Mouse (Mus musculus): ENCODE results near the gene Stx8. TPM values are rescaled to one million over a fixed set of nuclear protein-coding genes. Genes with fewer than 3 reads are reported as not detected.
A peak's percentile ranks its signal among the peaks of the same experiment; 100 is the strongest.

Stx8 gene
- polyA plus RNA-seq, 1 experiment from 2014 or later, result 59.4 TPM

DNA sequence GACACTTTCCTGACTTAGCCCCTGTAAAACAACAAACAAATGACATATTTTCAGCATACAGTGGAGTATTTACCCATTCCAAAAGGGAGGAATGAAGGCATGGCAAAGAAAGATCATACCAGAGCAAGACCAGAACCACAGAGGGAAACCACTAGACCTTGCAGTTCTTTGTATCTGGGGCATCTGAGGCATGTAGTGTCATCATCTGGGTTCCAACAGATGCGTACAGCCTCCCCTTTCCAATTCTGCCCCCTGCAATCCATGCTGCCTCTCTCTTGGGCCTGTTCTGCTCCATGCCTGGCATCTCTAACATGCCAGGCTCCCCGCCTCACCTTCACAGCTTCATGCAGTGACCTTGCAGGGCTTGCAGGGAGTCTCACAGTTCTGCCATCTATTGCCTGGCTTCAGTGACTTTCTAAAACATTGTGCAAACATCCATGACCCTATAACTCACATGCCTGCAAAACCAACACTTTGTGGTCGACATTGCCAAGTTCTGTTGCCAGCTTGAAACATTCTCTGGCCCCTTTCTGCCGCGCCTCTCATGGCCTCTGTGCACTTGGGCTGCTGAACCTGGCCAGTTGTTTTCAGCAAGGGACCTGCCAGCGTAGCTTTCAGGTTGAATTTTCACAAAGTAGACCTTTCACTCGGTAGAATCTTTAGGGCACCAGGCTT, 206.1 kb downstream of the Stx8 start:
- H3K9ac ChIP-seq, result no peak overlapping the region
- no peaks in the 10 kb centered on the region for H3K36me3 ChIP-seq
- no peak overlapping the region for H3K4me3 ChIP-seq
- no peak overlapping the region for H3K4me2 ChIP-seq (replicated peaks)
- WGBS, result 91% methylated on average over 7 of the region's 7 CpGs
- no peak for ATAC-seq (ENCODE audit: low FRiP score, low read depth)
- no peaks in the 10 kb centered on the region for H3K27me3 ChIP-seq
- no peak overlapping the region for H3K27ac ChIP-seq
- H3K4me1 ChIP-seq, result peaks cover 20% of the 10 kb centered on the region
- no peaks in the 10 kb centered on the region for H3K9me3 ChIP-seq

DNA sequence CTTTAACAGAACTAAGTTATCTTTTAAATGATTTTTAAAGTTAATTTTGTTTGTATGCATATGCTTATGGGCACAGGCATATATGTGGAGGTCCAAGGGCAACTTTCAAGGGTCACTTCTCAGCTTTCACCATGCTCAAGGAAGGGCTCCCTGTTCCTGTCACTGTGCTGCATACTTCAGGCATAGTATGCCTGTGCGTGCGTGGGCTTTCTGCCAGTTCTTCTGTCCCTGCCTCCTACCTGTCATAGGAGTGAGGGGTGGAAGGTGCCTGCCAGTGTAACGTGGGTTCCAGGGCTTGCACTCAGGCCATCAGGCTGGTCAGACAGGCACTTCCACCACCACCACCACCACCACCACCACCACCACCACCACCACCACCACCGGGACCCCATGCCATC, 206.7 kb downstream of the Stx8 start:
- H3K9me3 ChIP-seq, result no peaks in the 10 kb centered on the region
- H3K9ac ChIP-seq, result no peak overlapping the region
- no peaks in the 10 kb centered on the region for H3K36me3 ChIP-seq
- ATAC-seq (ENCODE audit: low FRiP score, low read depth), result no peak
- H3K27me3 ChIP-seq, result no peaks in the 10 kb centered on the region
- 77% methylated on average over 4 of the region's 4 CpGs for WGBS
- no peak overlapping the region for H3K4me3 ChIP-seq
- peaks cover 23% of the 10 kb centered on the region for H3K4me1 ChIP-seq
- no peak overlapping the region for H3K27ac ChIP-seq
- H3K4me2 ChIP-seq (replicated peaks), result no peak overlapping the region

DNA sequence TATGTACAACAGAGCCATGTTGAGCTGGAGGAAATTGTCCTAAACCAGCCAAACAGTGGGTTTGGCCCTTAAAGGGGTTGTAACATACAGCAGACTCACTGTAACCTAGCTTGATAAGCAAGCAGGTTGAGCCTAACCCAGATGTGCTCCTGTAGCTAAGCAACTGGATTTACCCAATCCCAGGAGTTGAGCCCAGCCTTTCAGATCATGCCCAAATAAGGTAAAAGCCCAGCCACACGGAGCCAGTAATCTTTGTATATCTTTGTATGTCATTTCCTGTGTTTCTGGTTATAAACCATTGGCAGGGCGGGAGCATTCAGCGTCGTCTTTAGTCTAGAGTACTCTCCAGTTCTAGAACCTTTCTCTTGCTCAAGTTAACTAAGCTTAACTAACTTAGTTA, 210.6 kb downstream of the Stx8 start:
- WGBS, result 36% methylated on average over 4 of the region's 4 CpGs
- Histone ChIP-seq H3K4me3 (no peak overlapping the region), H3K4me2 (replicated peaks) (no peak overlapping the region), H3K9ac (no peak overlapping the region), H3K27ac (no peak overlapping the region), H3K4me1 (peaks cover 34% of the 10 kb centered on the region), H3K36me3 (no peaks in the 10 kb centered on the region), H3K27me3 (no peaks in the 10 kb centered on the region), H3K9me3 (no peaks in the 10 kb centered on the region)
- ATAC-seq (ENCODE audit: low FRiP score, low read depth), result no peak; the same call in 1 of the 2 replicates

DNA sequence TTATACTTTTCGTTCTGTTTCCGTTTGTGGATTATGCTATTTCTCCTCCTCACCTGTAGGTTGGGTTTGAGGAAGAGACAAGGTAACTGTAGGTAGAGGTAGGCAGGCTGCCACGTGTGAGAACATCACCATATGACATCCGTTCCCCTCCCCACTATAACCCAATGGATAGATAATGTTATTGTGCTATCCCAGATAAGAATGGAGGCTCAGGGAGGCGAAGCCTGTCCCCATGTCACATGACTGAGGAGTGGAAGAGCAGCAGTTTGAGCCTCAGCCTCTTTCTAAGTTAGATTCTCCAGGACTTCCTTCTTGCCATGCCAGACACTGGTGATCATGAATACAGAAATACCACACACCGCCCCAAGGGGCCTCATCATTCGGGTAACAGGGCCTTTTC, 211.4 kb downstream of the Stx8 start:
- Histone ChIP-seq H3K4me1 (peaks cover 34% of the 10 kb centered on the region), H3K9ac (no peak overlapping the region), H3K27ac (no peak overlapping the region; the same call in 1 of the 2 replicates), H3K27me3 (no peaks in the 10 kb centered on the region), H3K9me3 (no peaks in the 10 kb centered on the region), H3K4me2 (replicated peaks) (no peak overlapping the region), H3K36me3 (no peaks in the 10 kb centered on the region), H3K4me3 (no peak overlapping the region)
- WGBS, result 88% methylated on average over 7 of the region's 7 CpGs
- no peak for ATAC-seq (ENCODE audit: low FRiP score, low read depth)

DNA sequence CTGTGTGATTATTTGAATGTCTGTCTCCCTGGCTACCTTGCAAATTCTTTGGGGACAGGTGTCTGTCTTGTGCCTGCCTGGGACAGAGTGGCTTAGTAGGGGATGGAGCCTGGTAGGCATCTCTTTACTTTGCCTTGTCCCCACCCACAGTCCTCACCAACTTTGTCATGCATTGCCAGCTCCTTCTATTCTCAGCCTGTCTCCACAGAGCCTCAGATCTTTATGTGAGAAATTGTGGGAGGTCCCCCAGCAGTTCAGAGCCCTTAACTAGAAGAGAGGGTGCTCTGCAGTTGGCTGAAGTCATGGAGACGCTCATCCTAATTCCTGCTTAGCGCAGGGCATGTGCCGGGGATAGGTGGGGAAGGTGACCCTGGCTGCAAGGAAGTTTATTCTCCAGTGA, 219.7 kb downstream of the Stx8 start:
- no peak overlapping the region for H3K4me3 ChIP-seq
- 90% methylated on average over 3 of the region's 3 CpGs for WGBS
- no peak for ATAC-seq (ENCODE audit: low FRiP score, low read depth)
- H3K27me3 ChIP-seq, result no peaks in the 10 kb centered on the region
- H3K4me1 ChIP-seq, result peaks cover 24% of the 10 kb centered on the region
- no peaks in the 10 kb centered on the region for H3K36me3 ChIP-seq
- H3K4me2 ChIP-seq (replicated peaks), result no peak overlapping the region
- H3K9ac ChIP-seq, result no peak overlapping the region
- H3K27ac ChIP-seq, result no peak overlapping the region
- no peaks in the 10 kb centered on the region for H3K9me3 ChIP-seq

DNA sequence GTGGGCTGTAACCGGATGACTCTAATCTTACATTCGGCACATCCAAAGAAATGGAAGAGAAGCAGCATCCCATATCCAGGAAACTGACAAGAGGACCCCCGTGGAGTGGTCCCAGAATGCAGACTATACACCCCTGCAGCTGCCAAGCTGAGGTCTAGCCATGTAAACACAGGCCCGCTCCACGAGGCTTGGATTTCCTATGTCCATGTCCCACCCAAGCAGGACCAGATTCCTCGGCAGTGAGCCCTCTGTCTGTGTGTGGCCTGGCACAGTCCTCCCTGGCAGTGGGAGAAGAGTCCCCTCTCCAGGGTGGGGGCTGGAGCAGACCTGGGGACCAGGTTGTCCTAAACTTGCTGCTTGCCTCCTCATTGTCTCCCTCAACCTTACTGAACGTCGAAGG, 221.2 kb downstream of the Stx8 start:
- Histone ChIP-seq H3K9me3 (no peaks in the 10 kb centered on the region), H3K36me3 (no peaks in the 10 kb centered on the region), H3K4me2 (replicated peaks) (no peak overlapping the region), H3K4me1 (peaks cover 22% of the 10 kb centered on the region), H3K27me3 (no peaks in the 10 kb centered on the region), H3K27ac (no peak overlapping the region), H3K4me3 (no peak overlapping the region), H3K9ac (no peak overlapping the region)
- WGBS, result 69% methylated on average over 8 of the region's 8 CpGs
- ATAC-seq (ENCODE audit: low FRiP score, low read depth), result no peak

DNA sequence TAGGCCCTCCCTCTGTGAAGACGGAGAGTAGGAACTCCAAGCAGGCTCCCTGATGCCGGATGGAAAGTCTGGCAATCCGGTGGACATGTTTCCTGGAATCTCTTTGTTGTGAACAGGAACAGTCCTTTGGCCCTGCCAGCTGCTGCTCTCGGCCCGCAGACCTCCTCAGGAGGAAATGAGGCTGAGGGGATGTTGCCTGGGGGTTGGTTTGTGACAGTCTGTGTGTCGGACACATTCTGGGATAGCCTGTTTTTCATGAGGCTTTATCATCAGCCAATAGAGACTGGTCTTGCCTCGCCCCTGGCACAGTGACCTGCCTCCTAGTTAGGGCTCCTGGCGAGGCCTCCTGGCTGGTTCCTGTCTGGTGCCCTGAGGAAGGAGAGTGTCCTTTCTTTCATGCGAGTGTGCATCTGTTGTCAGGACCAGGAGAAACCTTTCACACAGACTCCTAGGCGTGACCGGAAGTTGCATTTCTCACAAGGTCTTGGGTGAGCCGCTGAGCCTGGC, 222.8 kb downstream of the Stx8 start:
- H3K4me1 ChIP-seq, result peaks cover 37% of the 10 kb centered on the region
- H3K4me3 ChIP-seq, result no peak overlapping the region
- no peaks in the 10 kb centered on the region for H3K36me3 ChIP-seq
- no peaks in the 10 kb centered on the region for H3K27me3 ChIP-seq
- no peaks in the 10 kb centered on the region for H3K9me3 ChIP-seq
- ATAC-seq (ENCODE audit: low FRiP score, low read depth), result no peak
- no peak overlapping the region for H3K9ac ChIP-seq
- H3K4me2 ChIP-seq (replicated peaks), result no peak overlapping the region
- whole genome bisulfite sequencing, result 56% methylated on average over 12 of the region's 12 CpGs
- H3K27ac ChIP-seq, result peak overlapping the region; percentile 48; the same call in 1 of the 2 replicates

DNA sequence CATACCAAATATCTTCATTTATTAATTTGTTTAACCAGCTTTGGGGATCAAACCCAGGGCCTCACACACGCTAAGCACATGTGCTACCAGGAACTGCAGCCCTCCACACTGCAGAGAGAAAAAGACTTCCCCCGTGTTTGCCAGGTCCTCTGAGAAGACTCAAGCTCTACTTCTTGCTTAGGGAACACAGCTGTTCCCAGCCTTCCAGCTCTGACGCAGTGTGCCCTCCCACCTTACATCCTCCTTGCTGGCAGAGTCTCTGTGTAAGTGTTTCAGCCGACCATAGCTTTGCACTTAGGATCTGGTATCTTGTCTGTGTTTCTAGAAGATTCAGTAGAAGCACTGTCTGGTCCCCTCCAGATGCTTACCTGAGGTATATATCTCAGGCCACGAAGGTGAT, 224.9 kb downstream of the Stx8 start:
- H3K4me3 ChIP-seq, result no peak overlapping the region
- H3K27me3 ChIP-seq, result no peaks in the 10 kb centered on the region
- WGBS, result 83% methylated on average over 5 of the region's 5 CpGs
- no peak overlapping the region for H3K27ac ChIP-seq
- H3K9ac ChIP-seq, result no peak overlapping the region
- no peak overlapping the region for H3K4me2 ChIP-seq (replicated peaks)
- H3K4me1 ChIP-seq, result peaks cover 57% of the 10 kb centered on the region
- no peaks in the 10 kb centered on the region for H3K36me3 ChIP-seq
- H3K9me3 ChIP-seq, result no peaks in the 10 kb centered on the region
- no peak for ATAC-seq (ENCODE audit: low FRiP score, low read depth)

DNA sequence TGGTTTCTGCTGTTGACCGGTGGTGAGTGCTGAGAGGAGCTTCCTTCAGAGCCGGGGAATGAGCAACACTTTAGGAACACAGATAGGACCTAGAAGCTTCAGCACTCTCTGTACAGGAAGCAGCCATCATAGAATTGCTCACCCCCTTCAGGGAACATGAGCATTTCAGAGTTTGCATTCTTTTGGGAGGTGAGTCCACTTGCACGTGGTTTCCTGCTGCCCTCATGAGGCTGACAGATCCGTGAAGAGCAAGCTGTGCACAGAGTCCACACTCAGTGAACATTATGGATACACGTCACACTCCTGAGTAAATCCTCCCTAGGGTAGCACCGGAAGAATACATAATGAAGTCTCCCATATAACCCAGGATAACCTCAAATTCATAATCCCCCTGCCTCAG, 229.2 kb downstream of the Stx8 start:
- no peak for ATAC-seq (ENCODE audit: low FRiP score, low read depth)
- 47% methylated on average over 6 of the region's 6 CpGs for WGBS
- Histone ChIP-seq H3K4me3 (no peak overlapping the region), H3K4me2 (replicated peaks) (no peak overlapping the region), H3K36me3 (no peaks in the 10 kb centered on the region), H3K9ac (no peak overlapping the region), H3K27ac (peak overlapping the region; percentile 61), H3K4me1 (peaks cover 66% of the 10 kb centered on the region), H3K9me3 (no peaks in the 10 kb centered on the region), H3K27me3 (no peaks in the 10 kb centered on the region)

DNA sequence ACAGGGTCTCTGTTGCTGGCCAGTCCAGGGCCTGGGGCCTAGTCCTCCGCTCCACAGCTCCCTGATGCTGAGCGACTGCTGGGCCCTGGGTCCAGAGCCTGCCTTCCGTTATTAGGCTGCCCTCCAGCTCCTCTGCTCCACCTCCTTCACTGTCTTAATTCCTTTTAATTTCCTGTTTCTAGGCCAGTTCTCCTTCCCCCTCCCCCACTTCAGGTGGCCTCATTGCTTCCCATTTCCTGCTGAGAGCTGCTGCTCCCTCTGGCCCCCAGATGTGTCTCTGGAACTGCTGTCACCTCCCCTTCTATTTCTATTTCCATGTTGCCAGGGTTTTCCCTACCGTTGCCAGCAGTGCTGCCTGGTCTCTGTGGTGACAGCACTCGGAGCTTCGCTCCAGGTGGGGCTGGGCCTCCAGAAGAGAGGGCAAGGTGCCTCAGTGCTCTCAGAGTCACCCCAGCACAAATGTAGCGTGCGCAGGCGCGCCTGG, 229.7 kb downstream of the Stx8 start:
- peak overlapping the region; percentile 61 for H3K27ac ChIP-seq
- no peak overlapping the region for H3K4me3 ChIP-seq
- peak overlapping the region; percentile 36 for H3K9ac ChIP-seq
- 0 out of 2 replicates have a peak overlapping the region, but pooled peaks have one; percentile 11 for H3K4me2 ChIP-seq (replicated peaks)
- no peaks in the 10 kb centered on the region for H3K27me3 ChIP-seq
- ATAC-seq (ENCODE audit: low FRiP score, low read depth), result peak; percentile 50; the same call in 1 of the 2 replicates
- 33% methylated on average over 10 of the region's 10 CpGs for WGBS
- H3K9me3 ChIP-seq, result no peaks in the 10 kb centered on the region
- no peaks in the 10 kb centered on the region for H3K36me3 ChIP-seq
- H3K4me1 ChIP-seq, result peaks cover 72% of the 10 kb centered on the region

DNA sequence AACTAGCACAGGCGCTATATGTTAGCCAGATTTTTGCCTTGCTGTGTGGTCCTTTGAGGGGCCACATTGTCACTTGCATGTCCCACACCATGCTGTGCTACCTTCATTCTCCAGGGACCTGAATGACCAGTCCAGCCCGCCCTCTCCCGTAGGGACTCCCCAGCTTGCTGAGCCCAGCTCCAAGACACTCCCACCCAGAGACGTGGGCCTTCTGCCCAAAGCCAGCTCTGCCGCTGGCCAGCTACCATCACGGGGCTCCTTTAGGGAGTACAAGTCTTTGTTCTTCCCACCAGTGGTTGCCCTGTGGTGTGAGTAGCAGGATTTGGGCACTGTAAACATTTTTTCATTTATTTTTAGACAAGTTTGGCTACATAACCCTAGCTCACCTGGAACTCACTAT, 230.6 kb downstream of the Stx8 start:
- H3K4me3 ChIP-seq, result no peak overlapping the region
- 61% methylated on average over 6 of the region's 6 CpGs for WGBS
- H3K27me3 ChIP-seq, result no peaks in the 10 kb centered on the region
- H3K9me3 ChIP-seq, result no peaks in the 10 kb centered on the region
- H3K9ac ChIP-seq, result no peak overlapping the region
- H3K36me3 ChIP-seq, result no peaks in the 10 kb centered on the region
- H3K27ac ChIP-seq, result no peak overlapping the region
- no peak for ATAC-seq (ENCODE audit: low FRiP score, low read depth)
- peaks cover 73% of the 10 kb centered on the region for H3K4me1 ChIP-seq
- H3K4me2 ChIP-seq (replicated peaks), result no peak overlapping the region

DNA sequence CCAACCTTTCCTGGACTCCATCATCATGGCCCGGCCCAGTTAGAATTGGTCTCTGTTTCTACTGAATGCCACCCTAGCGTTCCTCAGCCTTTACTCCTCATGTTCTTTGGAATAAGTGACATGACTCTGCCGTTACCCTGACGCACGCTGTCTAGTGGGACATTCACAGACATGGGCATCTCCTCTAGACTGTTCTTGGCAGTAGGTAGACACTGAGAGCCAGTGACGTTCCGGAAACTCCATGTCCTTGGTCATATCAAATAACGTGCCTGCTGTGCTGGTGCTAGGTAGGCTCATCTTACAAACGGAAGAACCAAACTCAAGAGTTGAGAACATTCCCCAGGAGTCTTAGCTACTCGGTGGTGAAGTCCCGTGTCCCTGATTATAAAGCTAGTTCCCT, 231.5 kb downstream of the Stx8 start:
- H3K27ac ChIP-seq, result no peak overlapping the region
- H3K36me3 ChIP-seq, result no peaks in the 10 kb centered on the region
- no peak for ATAC-seq (ENCODE audit: low FRiP score, low read depth)
- WGBS, result 79% methylated on average over 11 of the region's 11 CpGs
- no peak overlapping the region for H3K9ac ChIP-seq
- no peak overlapping the region for H3K4me2 ChIP-seq (replicated peaks)
- no peaks in the 10 kb centered on the region for H3K27me3 ChIP-seq
- no peaks in the 10 kb centered on the region for H3K9me3 ChIP-seq
- peaks cover 74% of the 10 kb centered on the region for H3K4me1 ChIP-seq
- no peak overlapping the region for H3K4me3 ChIP-seq

DNA sequence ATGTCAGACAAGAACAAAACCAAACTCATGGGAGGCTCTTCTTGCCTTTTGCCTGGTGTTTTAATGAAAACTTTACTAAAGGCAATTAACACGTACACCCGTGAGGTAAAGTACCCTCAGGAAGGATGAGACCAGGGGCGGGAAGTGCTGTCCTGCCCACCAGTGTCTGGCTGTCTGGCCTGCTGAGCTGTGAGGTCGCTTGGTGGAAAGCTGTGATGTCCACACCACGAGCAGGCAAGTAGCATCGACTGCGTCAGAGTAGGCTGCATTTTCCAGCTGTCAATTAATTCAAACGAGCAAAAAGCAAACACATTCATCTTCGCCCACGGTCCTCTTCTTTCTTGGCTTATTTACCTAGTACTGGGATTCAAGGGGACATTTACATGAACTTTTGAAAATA, 232.7 kb downstream of the Stx8 start:
- Histone ChIP-seq H3K36me3 (no peaks in the 10 kb centered on the region), H3K9me3 (no peaks in the 10 kb centered on the region), H3K27me3 (no peaks in the 10 kb centered on the region), H3K4me1 (peaks cover 69% of the 10 kb centered on the region), H3K4me2 (replicated peaks) (no peak overlapping the region), H3K27ac (no peak overlapping the region), H3K4me3 (no peak overlapping the region), H3K9ac (no peak overlapping the region)
- WGBS, result 48% methylated on average over 10 of the region's 10 CpGs
- no peak for ATAC-seq (ENCODE audit: low FRiP score, low read depth)

Data from limb, embryonic 13.5 days (tissue).